Mouse (Mus musculus) lung, postnatal 4 days (tissue): ENCODE results near the gene Olfr221.
A peak's percentile ranks its signal among the peaks of the same experiment; 100 is the strongest.

Experiments used
- DNase-seq, 2 experiments: peaks; one replicate each; pipeline ENCODE4 v3.0.0; 2021

Gene Olfr221

DNA sequence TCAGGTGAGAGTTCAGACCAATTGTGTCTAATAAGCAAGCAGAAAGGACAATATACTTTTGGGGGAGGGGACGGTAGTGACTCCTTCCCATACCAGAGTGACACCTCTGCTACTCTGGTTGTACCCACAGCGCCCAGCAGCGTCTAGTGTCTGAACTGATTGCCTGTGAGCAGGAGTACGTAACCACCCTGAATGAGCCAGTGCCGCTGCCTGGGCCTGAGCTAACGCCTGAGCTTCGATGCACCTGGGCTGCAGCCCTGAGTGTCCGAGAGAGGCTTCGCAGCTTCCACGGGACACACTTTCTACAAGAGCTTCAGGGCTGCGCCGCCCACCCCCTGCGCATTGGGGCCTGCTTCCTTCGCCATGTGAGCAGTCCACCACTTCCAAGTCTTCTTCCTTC lies 44.8 kb downstream of the Olfr221 start:
- no peak for DNase-seq

DNA sequence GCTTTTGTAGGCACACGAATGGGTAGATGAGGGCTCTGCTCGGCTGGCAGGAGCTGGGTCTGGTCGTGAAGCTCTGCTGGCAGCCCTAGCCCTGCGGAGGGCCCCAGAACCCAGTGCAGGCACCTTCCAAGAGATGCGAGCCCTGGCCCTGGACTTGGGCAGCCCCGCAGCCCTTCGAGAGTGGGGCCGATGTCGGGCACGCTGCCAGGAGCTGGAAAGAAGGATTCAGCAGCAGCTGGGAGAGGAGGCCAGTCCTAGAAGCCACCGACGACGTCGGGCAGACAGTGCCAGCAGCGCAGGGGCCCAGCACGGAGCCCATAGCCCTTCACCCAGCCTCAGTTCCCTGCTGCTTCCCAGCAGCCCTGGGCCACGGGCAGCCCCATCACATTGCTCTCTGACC lies 45.4 kb downstream of the Olfr221 start:
- DNase-seq, result peak in 1 of 2 experiments; percentile 50

GRCm38 (mm10) chr14:51996231-51996841 lies 45.9 kb downstream of the Olfr221 start:
- no peak for DNase-seq

GRCm38 (mm10) chr14:51995219-51995871 lies 46.9 kb downstream of the Olfr221 start:
- DNase-seq, result no peak

DNA sequence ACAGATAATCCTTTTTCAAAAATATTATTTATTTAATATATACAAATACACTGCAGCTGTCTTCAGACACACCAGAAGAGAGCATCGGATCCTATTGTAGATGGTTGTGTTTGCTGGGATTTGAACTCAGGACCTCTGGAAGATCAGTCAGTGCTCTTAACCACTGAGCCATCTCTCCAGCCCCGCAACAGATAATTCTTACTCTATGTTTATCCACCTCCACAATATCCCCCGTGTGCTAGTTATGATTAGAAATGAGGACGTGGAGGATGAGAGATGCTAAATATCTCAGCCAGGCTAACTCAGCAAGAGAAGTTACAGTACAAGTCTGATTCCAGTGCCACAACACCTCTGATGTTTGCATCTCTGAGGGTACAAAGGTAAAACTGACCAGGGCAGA lies 47.8 kb downstream of the Olfr221 start:
- no peak for DNase-seq

GRCm38 (mm10) chr14:51989461-51989970 lies 52.7 kb downstream of the Olfr221 start:
- no peak for DNase-seq

GRCm38 (mm10) chr14:51988731-51989130 lies 53.5 kb downstream of the Olfr221 start:
- no peak for DNase-seq

- DNase-seq, result no peak
Measured at GRCm38 (mm10) chr14:51987177-51987576, 55.1 kb downstream of the Olfr221 start.

DNA sequence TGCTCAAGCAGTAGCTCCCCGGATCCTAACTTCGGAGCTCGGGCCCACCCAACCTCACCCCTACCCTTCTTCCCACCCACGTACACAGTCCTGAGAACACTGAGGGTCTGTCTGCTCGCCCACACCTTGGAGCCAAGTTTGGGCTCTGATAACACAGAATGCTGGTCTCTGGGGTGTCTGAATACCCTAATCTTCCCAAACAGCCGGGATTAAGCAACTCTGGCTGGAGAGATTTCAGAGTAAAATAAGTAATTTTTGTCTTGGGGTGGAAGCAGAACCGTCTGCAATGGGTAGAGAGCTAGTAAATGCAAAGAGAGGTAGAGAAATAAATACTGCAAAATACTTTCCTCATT lies 56.1 kb downstream of the Olfr221 start:
- DNase-seq, result no peak

DNA sequence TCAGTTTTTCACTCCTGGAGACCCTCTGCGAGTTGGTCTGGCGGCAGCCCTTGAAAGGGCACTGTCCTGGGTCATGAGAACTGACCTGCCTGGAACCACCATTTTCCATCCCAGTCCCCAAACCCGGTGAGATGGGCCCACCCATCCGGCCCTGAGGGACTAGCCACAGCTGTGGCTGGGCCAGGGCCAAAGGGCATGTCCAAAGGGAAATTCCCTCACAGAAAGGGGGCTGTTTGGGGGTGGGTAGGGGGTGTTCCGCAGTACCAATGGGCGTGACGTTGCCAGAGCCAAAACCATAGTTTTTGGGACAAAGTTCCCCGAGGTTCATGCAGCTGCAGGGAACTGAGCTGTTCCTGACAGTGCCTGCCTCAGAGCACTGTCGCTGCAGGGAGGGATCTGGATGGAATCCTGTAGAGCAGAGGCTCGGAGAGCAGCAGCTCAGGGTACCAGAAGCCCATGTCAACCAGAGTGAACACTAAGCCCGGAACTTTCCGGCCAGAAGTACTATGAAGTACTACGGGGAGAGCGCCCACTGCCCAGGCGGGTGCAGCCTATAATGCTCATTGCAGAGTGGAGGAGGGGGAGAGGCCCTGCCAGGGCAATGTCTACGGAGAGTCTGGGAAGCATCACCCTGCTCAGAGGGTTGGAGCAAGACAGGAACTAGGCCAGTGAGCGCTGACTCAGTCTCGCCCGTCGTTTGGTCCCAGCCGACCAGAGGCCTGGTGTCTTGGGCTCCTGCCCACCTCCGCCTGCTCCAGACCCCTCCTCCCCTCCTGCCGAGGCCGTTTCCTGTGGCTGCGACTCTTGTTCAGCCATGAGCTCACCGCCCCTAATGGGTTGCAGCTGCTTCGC lies 56.7 kb downstream of the Olfr221 start:
- DNase-seq, result peak; percentile 84 to 93

- DNase-seq, result peak; percentile 87 to 91
Measured at GRCm38 (mm10) chr14:51984247-51985231, 57.7 kb downstream of the Olfr221 start, which contains the start of gene Arhgef40. Gene Arhgef40 (plus strand): TSS chr14:51984719.
